Mouse (Mus musculus) hindbrain, postnatal 0 days (tissue): ENCODE results near the gene Ptchd4. TPM values are rescaled to one million over a fixed set of nuclear protein-coding genes. Genes with fewer than 3 reads are reported as not detected.

Experiments used
- ATAC-seq: fragments of 200-750 bp; cut with Nextera tagmentation; 2 replicates; pipeline ENCODE4 v1.8.0; 2017; ENCODE audit warnings: mild to moderate bottlenecking, moderate TSS enrichment, moderate library complexity
- DNase-seq: peaks from one replicate; pipeline ENCODE4 v3.0.0-alpha.2; 2015; ENCODE audit warnings: low spot score
- H3K27ac ChIP-seq: fragments of 300-500 bp; sonication (generic); 2 replicates; pipeline ENCODE4 v1.5.1; 2014; ENCODE audit warnings: mild to moderate bottlenecking
- H3K27me3 ChIP-seq: fragments of 300-500 bp; sonication (generic); 2 replicates; pipeline ENCODE4 v1.6.1; 2014; ENCODE audit warnings: low read length, mixed read lengths; ENCODE audit not compliant: insufficient read depth
- H3K36me3 ChIP-seq: fragments of 300-500 bp; sonication (generic); 2 replicates; pipeline ENCODE4 v1.6.1; 2014; ENCODE audit warnings: low read length, mixed read lengths; ENCODE audit not compliant: insufficient read depth
- H3K4me1 ChIP-seq: fragments of 300-500 bp; sonication (generic); 2 replicates; pipeline ENCODE4 v1.6.1; 2014; ENCODE audit warnings: antibody characterized with exemption, low read length, mixed read lengths; ENCODE audit not compliant: insufficient read depth
- H3K4me2 ChIP-seq: fragments of 300-500 bp; sonication (generic); 2 replicates; pipeline ENCODE4 v1.6.1; 2014; ENCODE audit warnings: low read depth, mild to moderate bottlenecking, low read length, moderate library complexity, mixed read lengths
- H3K4me3 ChIP-seq: fragments of 300-500 bp; sonication (generic); 2 replicates; pipeline ENCODE4 v1.5.1; 2014; ENCODE audit warnings: low read length
- H3K9ac ChIP-seq: fragments of 300-500 bp; sonication (generic); replicated peaks from 2 replicates; pipeline ENCODE4 v1.6.1; 2014; ENCODE audit warnings: mild to moderate bottlenecking, low read length, moderate library complexity, mixed read lengths
- H3K9me3 ChIP-seq: fragments of 300-500 bp; sonication (generic); 2 replicates; pipeline ENCODE4 v1.6.1; 2016; ENCODE audit warnings: low read length, mixed read lengths
- CTCF ChIP-seq: IDR thresholded peaks from 2 replicates; pipeline ENCODE4 v1.5.1; 2016; ENCODE audit warnings: antibody characterized with exemption, control low read depth, low read depth
- WGBS: fragments of 180-500 bp; shearing (Covaris S2); extraction: QIAGEN DNeasy Blood & Tissue Kit; methylation state at CpG from one replicate; pipeline ENCODE4 v1.1.7; 2014; 5-methylcytosine and 5-hydroxymethylcytosine counted together
- polyA plus RNA-seq: library from polyadenylated mRNA; unstranded; fragments of >200 nt; fragmentation: Nextera tagmentation; extraction: Ambion mirVana; gene quantifications from 2 replicates; pipeline ENCODE4 v1.2.1, GENCODE M21; 2015
- total RNA-seq: library from RNA; depleted of rRNA; stranded (reverse); fragments of >200 nt; gene quantifications from 2 replicates; pipeline ENCODE4 v1.2.3, GENCODE M21; 2014; rRNA removed

The Ptchd4 gene
- total RNA-seq = 11.3 and 11.5 TPM in 2 replicates
- polyA plus RNA-seq = 11.7 and 12.8 TPM in 2 replicates

GRCm38 (mm10) chr17:42315669-42316611 lies at the start of gene Ptchd4:
TSS of gene Ptchd4 (plus strand) at chr17:42315947.
- ATAC-seq (peak; percentile 87), DNase-seq (peak; percentile 67)
- Histone ChIP-seq H3K27me3 (no peaks in the 10 kb centered on the region), H3K27ac (peak within 1 kb of the TSS; percentile 82), H3K36me3 (no peaks in the 10 kb centered on the region), H3K4me1 (0 out of 2 replicates have a peak, but pooled peaks cover 2% of the 10 kb centered on the region), H3K4me2 (peak within 1 kb of the TSS; percentile 69), H3K9me3 (no peaks in the 10 kb centered on the region), H3K9ac (peak within 1 kb of the TSS; percentile 67), H3K4me3 (peak within 1 kb of the TSS; percentile 57)
- TF ChIP-seq CTCF = peak; percentile 55
- under 1% methylated on average over 52 of the region's 56 CpGs for WGBS

- H3K9me3 ChIP-seq = no peaks in the 10 kb centered on the region
- H3K27me3 ChIP-seq = no peaks in the 10 kb centered on the region
- no peak for TF ChIP-seq CTCF
- no peak overlapping the region for H3K27ac ChIP-seq
- DNase-seq (no peak), ATAC-seq (no peak)
- H3K4me3 ChIP-seq = no peak overlapping the region
- H3K4me1 ChIP-seq = no peaks in the 10 kb centered on the region
- WGBS = 54% methylated on average over 2 of the region's 2 CpGs
- no peak overlapping the region for H3K9ac ChIP-seq
- H3K4me2 ChIP-seq = no peak overlapping the region
- no peaks in the 10 kb centered on the region for H3K36me3 ChIP-seq
These were observed 38.9 kb upstream of the Ptchd4 start for GRCm38 (mm10) chr17:42276861-42277260.

GRCm38 (mm10) chr17:42284391-42284790 lies 31.4 kb upstream of the Ptchd4 start:
- Histone ChIP-seq H3K36me3 (no peaks in the 10 kb centered on the region), H3K27ac (no peak overlapping the region), H3K27me3 (no peaks in the 10 kb centered on the region), H3K9me3 (no peaks in the 10 kb centered on the region), H3K4me1 (no peaks in the 10 kb centered on the region), H3K4me2 (no peak overlapping the region), H3K4me3 (no peak overlapping the region), H3K9ac (no peak overlapping the region)
- ATAC-seq (no peak), DNase-seq (peak; percentile 26)
- TF ChIP-seq CTCF = no peak
- 30% methylated on average over 1 of the region's 1 CpGs for WGBS

GRCm38 (mm10) chr17:42286255-42286654 lies 29.5 kb upstream of the Ptchd4 start:
- ATAC-seq = no peak
- no peak for TF ChIP-seq CTCF

GRCm38 (mm10) chr17:42290341-42290740 lies 25.4 kb upstream of the Ptchd4 start:
- no peak for ATAC-seq
- no peaks in the 10 kb centered on the region for H3K9me3 ChIP-seq

More at GRCm38 (mm10) chr17:42286255-42286654, 29.5 kb upstream of the Ptchd4 start:
- 60% methylated on average over 3 of the region's 3 CpGs for WGBS
- Histone ChIP-seq H3K9me3 (no peaks in the 10 kb centered on the region), H3K9ac (no peak overlapping the region), H3K27ac (no peak overlapping the region), H3K4me2 (no peak overlapping the region), H3K27me3 (no peaks in the 10 kb centered on the region), H3K36me3 (no peaks in the 10 kb centered on the region), H3K4me3 (no peak overlapping the region), H3K4me1 (no peaks in the 10 kb centered on the region)
- DNase-seq = no peak

GRCm38 (mm10) chr17:42291793-42292192 lies 24.0 kb upstream of the Ptchd4 start:
- no peak for TF ChIP-seq CTCF
- H3K27ac ChIP-seq = no peak overlapping the region
- H3K27me3 ChIP-seq = no peaks in the 10 kb centered on the region
- H3K4me3 ChIP-seq = no peak overlapping the region
- no peak overlapping the region for H3K9ac ChIP-seq
- H3K36me3 ChIP-seq = no peaks in the 10 kb centered on the region
- 47% methylated on average over 5 of the region's 5 CpGs for WGBS
- DNase-seq = no peak
- H3K4me2 ChIP-seq = no peak overlapping the region
- no peaks in the 10 kb centered on the region for H3K4me1 ChIP-seq
- no peak for ATAC-seq
- H3K9me3 ChIP-seq = no peaks in the 10 kb centered on the region

More at GRCm38 (mm10) chr17:42290341-42290740, 25.4 kb upstream of the Ptchd4 start:
- Histone ChIP-seq H3K27me3 (no peaks in the 10 kb centered on the region), H3K4me3 (no peak overlapping the region), H3K4me2 (no peak overlapping the region), H3K27ac (no peak overlapping the region), H3K4me1 (no peaks in the 10 kb centered on the region), H3K36me3 (no peaks in the 10 kb centered on the region), H3K9ac (no peak overlapping the region)
- DNase-seq = no peak
- TF ChIP-seq CTCF = no peak

- no peaks in the 10 kb centered on the region for H3K27me3 ChIP-seq
- no peaks in the 10 kb centered on the region for H3K9me3 ChIP-seq
- H3K4me2 ChIP-seq = no peak overlapping the region
- no peaks in the 10 kb centered on the region for H3K4me1 ChIP-seq
- H3K4me3 ChIP-seq = no peak overlapping the region
- ATAC-seq = no peak
- no peaks in the 10 kb centered on the region for H3K36me3 ChIP-seq
- H3K27ac ChIP-seq = no peak overlapping the region
- H3K9ac ChIP-seq = no peak overlapping the region
- peak; percentile 21; the same call in 1 of the 2 replicates for TF ChIP-seq CTCF
- WGBS = 53% methylated on average over 4 of the region's 4 CpGs
- no peak for DNase-seq
These were observed 17.8 kb upstream of the Ptchd4 start for GRCm38 (mm10) chr17:42297986-42298385.
